Mouse (Mus musculus) embryo, embryonic 10 days (tissue): ENCODE results near the gene Olfr585.

Experiments
- DNase-seq: peaks from one replicate; pipeline ENCODE4 v3.0.0-alpha.2; 2015; ENCODE audit warnings: low spot score

Gene Olfr585

DNA sequence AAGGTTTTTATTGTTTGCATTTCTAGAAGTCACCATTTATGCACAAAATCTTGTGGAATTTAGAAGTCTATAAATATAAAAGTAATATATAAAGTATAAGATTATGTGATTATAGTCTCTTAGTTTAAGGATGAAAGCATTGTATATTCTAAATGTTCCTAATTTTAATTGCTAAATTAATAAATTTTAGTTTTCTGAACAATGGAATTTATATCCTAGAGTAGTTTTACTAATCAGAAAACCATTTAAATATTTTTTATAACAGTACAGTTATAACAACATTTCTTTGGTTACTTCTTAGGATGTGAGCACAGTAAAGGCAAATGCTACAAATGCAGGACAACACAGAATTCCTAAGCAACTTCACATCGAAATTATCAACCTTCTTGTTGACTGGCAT is at the start of gene Olfr585:
TSS of gene Olfr585 (plus strand) at position 301 of the 400 bp plus-strand sequence.
- DNase-seq, result no peak

DNA sequence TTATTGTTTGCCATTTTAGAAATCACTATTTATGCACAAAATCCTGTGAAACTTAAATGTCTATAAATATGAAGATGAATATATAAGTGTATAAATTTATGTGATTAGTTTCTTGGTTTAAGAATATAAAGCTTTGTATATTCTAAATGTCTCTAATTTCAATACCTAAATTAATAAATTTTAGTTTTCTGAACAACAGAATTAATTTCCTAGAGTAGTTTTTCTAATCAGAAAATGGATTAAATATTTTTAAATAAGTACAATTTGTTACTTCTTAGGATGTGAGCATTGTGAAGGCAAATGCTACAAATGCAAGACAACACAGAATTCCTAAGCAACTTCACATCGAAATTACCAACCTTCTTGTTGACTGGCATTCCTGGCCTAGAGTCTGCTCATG is 46.5 kb upstream of the Olfr585 start, which contains the start of gene Olfr583:
TSS of gene Olfr583 (plus strand) at position 301 of the 400 bp plus-strand sequence.
- DNase-seq, result no peak

DNA sequence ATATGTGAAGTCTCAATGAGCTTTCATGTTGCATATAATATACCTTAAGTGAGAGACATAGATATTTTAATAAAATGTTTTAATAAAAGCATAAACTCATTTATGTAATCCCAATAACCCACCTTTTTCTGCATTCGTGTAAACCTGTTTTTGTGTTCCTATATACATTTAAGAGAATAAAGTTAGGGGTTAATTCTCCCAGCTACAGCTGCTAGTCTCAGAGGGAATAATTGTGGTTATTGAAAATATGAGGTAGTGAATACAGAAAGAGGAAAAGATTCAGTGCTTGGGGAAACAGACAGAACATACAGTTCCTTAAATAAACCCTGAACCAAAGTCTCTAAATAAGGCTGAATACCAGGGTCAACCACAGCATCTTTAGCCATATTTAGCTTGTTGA is 15.9 kb upstream of the Olfr585 start, which contains the start of gene Olfr584:
TSS of gene Olfr584 (plus strand) at position 301 of the 400 bp plus-strand sequence.
- DNase-seq, result no peak

DNA sequence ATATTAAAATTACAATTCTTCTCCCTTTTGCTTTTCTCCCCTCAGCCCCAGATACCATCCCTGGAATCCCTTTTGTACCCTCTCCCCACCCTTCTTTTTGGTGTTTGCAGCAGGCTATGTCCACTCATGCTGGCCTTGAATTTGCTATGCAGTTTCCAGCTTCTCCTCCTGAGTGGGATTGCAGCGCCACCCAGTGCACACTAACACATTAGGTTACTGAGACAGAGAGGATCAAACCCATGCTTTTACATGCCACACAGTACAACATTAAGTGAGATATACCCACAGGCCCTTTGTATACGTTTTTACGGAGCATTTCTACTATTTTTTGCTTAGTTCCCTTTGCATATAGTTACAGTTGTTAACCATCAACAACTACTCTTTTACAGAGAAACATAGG is 21.9 kb downstream of the Olfr585 start:
- peak; percentile 35 for DNase-seq

DNA sequence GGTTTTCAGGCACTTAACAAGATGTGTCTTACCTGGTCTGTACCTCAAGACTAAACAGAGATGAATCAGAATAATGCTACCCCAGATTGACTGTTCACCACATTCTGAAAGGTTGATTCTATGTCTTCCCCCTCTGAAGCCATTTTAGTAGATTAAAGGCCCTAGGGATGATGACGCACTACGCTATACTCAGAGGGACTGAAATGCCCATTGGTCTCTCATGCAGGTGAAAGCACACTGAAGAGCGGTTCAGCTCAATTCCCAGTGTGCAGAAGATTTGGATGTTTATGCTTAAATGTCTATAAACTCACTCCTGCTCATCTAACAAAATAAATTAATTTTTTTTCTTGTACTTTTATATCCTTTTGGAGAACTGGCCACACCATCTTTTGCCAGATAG is 28.0 kb downstream of the Olfr585 start, which contains the start of gene Olfr586:
TSS of gene Olfr586 (minus strand) at position 101 of the 400 bp plus-strand sequence.
- DNase-seq, result no peak

DNA sequence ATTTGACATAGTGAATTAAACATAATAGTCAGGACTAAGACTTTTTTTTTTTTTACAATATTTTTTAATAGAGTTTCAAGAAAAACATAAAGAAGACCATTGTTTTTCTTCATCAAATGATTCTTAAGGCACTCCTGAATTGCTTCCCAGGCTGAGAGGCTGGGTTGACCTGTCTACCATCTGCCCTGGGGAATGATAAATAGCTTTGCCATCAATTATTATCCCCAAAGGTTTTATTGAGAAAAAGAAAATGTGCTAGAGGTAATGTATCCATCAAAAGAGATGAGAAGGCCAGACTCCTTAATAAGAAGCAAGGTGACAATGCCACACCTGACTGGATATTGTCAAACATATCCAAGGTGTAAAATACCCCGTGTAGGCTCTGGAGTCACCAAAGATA is 43.1 kb downstream of the Olfr585 start, which contains the start of gene Olfr588-ps1:
TSS of gene Olfr588-ps1 (plus strand) at position 301 of the 400 bp plus-strand sequence.
- no peak for DNase-seq
